Mouse (Mus musculus) kidney, embryonic 15.5 days (tissue): ENCODE results near the gene Znrf1. TPM values are rescaled to one million over a fixed set of nuclear protein-coding genes. Genes with fewer than 3 reads are reported as not detected.
A peak's percentile ranks its signal among the peaks of the same experiment; 100 is the strongest.
"Not testable (repeated sequence)": the region's sequence is repeated elsewhere in the genome, so short reads cannot be mapped to it uniquely, and the experiment has no call there.

Source experiments
- ATAC-seq: fragments of 200-750 bp; cut with Nextera tagmentation; replicated peaks from 2 replicates; pipeline ENCODE4 v1.8.0; 2017; ENCODE audit warnings: moderate TSS enrichment; ENCODE audit not compliant: low FRiP score
- H3K27ac ChIP-seq: fragments of 300-500 bp; sonication (generic); 2 replicates; pipeline ENCODE4 v1.5.1; 2015; ENCODE audit warnings: mild to moderate bottlenecking, inconsistent platforms
- H3K27me3 ChIP-seq: fragments of 300-500 bp; sonication (generic); 2 replicates; pipeline ENCODE4 v1.6.1; 2015; ENCODE audit warnings: inconsistent platforms
- H3K36me3 ChIP-seq: fragments of 300-500 bp; sonication (generic); 2 replicates; pipeline ENCODE4 v1.6.1; 2015; ENCODE audit warnings: inconsistent platforms
- H3K4me1 ChIP-seq: fragments of 300-500 bp; sonication (generic); 2 replicates; pipeline ENCODE4 v1.6.1; 2015; ENCODE audit warnings: inconsistent platforms
- H3K4me2 ChIP-seq: fragments of 300-500 bp; sonication (generic); 2 replicates; pipeline ENCODE4 v1.6.1; 2015; ENCODE audit warnings: moderate library complexity, mild to moderate bottlenecking, inconsistent platforms
- H3K4me3 ChIP-seq: fragments of 300-500 bp; sonication (generic); replicated peaks from 2 replicates; pipeline ENCODE4 v1.5.1; 2015; ENCODE audit warnings: mild to moderate bottlenecking, inconsistent platforms
- H3K9ac ChIP-seq: fragments of 300-500 bp; sonication (generic); 2 replicates; pipeline ENCODE4 v1.6.1; 2015; ENCODE audit warnings: mild to moderate bottlenecking, inconsistent platforms
- H3K9me3 ChIP-seq: fragments of 300-500 bp; sonication (generic); replicated peaks from 2 replicates; pipeline ENCODE4 v1.6.1; 2016; ENCODE audit warnings: inconsistent platforms
- WGBS: fragments of 180-500 bp; shearing (Covaris S2); methylation state at CpG from one replicate; pipeline ENCODE4 v1.1.7; 2015; ENCODE audit warnings: mixed read lengths; 5-methylcytosine and 5-hydroxymethylcytosine counted together
- polyA plus RNA-seq: library from polyadenylated mRNA; unstranded; fragments of >200 nt; fragmentation: Nextera tagmentation; extraction: Ambion mirVana; gene quantifications from 2 replicates; pipeline ENCODE4 v1.2.1, GENCODE M21; 2015

The Znrf1 gene
- 25.2 and 28.6 TPM in 2 replicates for polyA plus RNA-seq

- Histone ChIP-seq H3K9ac (peak within 1 kb of the TSS; percentile 87), H3K27me3 (no peaks in the 10 kb centered on the region), H3K4me1 (peaks cover 36% of the 10 kb centered on the region), H3K27ac (peak within 1 kb of the TSS; percentile 96), H3K9me3 (no peaks in the 10 kb centered on the region), H3K4me3 (peak within 1 kb of the TSS; percentile 93), H3K4me2 (peak within 1 kb of the TSS; percentile 88), H3K36me3 (0 out of 2 replicates have a peak, but pooled peaks cover 5% of the 10 kb centered on the region)
- ATAC-seq = peak; percentile 95
- under 1% methylated on average over 60 of the region's 100 CpGs for WGBS
Measured at GRCm38 (mm10) chr8:111536031-111536977, at the start of gene Znrf1. Gene Znrf1 (plus strand): TSS chr8:111536097.

GRCm38 (mm10) chr8:111490034-111490591 lies 45.8 kb upstream of the Znrf1 start:
- H3K27me3 ChIP-seq = no peaks in the 10 kb centered on the region
- ATAC-seq = peak; percentile 36; the same call in 1 of the 2 replicates
- H3K4me1 ChIP-seq = no peaks in the 10 kb centered on the region
- H3K36me3 ChIP-seq = peaks cover 41% of the 10 kb centered on the region
- H3K4me2 ChIP-seq = no peak overlapping the region
- no peak overlapping the region for H3K9ac ChIP-seq
- no peak overlapping the region for H3K4me3 ChIP-seq
- H3K27ac ChIP-seq = no peak overlapping the region
- WGBS = 56% methylated on average over 10 of the region's 10 CpGs
- no peaks in the 10 kb centered on the region for H3K9me3 ChIP-seq

DNA sequence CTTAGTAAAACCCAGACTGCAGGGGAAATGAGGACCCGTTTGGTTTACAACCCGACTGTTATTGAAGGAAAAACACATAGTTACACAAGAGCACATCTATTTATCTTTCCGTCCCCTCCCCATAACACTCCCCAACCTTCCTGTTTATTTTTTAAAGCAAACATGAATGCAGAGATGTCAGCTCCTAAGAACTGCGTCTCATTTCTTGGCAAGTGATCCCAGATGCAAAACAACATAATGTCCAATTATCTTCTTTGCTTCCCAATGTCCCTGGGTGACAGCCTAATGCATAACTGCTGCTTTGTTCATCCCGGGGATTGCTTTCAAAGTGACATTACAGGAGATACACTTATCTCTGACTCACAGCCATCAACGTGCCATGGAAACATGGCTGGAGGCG lies 44.7 kb upstream of the Znrf1 start:
- no peak overlapping the region for H3K4me3 ChIP-seq
- 73% methylated on average over 7 of the region's 7 CpGs for WGBS
- no peaks in the 10 kb centered on the region for H3K4me1 ChIP-seq
- no peak for ATAC-seq
- H3K27ac ChIP-seq = no peak overlapping the region
- no peak overlapping the region for H3K4me2 ChIP-seq
- no peak overlapping the region for H3K9ac ChIP-seq
- H3K27me3 ChIP-seq = no peaks in the 10 kb centered on the region
- no peaks in the 10 kb centered on the region for H3K9me3 ChIP-seq
- peaks cover 45% of the 10 kb centered on the region for H3K36me3 ChIP-seq

DNA sequence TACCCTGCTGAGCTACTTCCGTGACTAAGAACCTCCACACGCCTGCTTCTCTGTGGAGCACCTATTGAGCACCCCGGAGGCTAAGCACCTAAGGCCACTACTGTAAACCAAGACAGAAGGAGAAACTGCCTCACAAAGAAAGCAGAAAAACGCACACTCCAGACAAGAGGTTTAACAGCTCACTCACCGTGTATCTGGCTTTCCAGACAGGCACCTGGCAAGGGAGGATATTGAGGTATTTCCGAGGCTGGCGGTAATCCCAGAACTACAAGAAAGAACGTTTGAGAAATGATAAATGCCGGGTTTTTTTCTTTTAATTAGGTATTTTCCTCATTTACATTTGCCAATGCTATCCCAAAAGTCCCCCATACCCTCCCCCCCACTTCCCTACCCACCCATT lies 43.4 kb upstream of the Znrf1 start:
- no peaks in the 10 kb centered on the region for H3K27me3 ChIP-seq
- no peak overlapping the region for H3K9ac ChIP-seq
- H3K4me3 ChIP-seq = no peak overlapping the region
- no peaks in the 10 kb centered on the region for H3K9me3 ChIP-seq
- no peak overlapping the region for H3K4me2 ChIP-seq
- no peak for ATAC-seq
- peaks cover 41% of the 10 kb centered on the region for H3K36me3 ChIP-seq
- WGBS = 87% methylated on average over 9 of the region's 9 CpGs
- H3K27ac ChIP-seq = no peak overlapping the region
- no peaks in the 10 kb centered on the region for H3K4me1 ChIP-seq

DNA sequence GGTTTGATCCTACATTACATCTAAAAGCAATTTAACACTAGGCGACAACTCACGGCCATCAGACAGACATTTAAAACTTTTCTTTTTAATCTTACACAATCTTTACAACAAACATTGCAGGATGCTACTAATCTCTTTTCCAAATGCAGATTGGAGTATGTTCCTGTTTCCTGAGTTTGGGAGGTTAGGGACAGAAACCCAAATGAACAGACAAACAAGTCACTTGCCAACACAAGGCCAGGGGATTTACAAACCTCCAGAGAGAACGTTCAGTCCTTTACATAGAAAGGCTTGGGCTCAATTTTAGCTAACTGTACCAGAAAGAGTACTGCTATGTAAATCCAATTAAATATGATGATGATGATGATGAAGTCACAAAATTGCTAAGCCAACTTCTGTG lies 42.7 kb upstream of the Znrf1 start:
- no peak for ATAC-seq
- no peak overlapping the region for H3K9ac ChIP-seq
- H3K4me3 ChIP-seq = no peak overlapping the region

DNA sequence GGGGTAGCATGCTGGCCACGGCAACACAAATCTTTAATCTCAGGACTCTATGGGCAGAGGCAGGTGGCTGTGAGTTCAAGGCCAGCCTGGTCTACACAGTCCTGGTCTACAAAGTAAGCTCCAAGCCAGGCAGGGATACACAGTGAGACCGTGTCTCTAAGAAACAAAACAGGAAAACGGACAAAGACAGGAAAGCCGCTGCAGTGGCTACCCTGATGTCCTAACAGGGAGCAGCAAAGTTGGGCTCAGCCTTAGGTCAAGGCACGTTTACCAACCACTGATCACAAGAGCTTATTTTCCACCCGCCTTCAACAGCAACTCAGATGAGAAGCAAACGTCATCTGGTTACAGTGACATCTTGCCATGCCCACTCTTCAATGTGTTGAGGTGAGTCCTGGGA lies 39.6 kb upstream of the Znrf1 start:
- Histone ChIP-seq H3K27ac (no peak overlapping the region), H3K9ac (no peak overlapping the region), H3K4me1 (peaks cover 2% of the 10 kb centered on the region; the same call in 1 of the 2 replicates), H3K27me3 (no peaks in the 10 kb centered on the region), H3K36me3 (peaks cover 66% of the 10 kb centered on the region), H3K9me3 (no peaks in the 10 kb centered on the region), H3K4me2 (no peak overlapping the region), H3K4me3 (no peak overlapping the region)
- WGBS = 79% methylated on average over 7 of the region's 7 CpGs
- ATAC-seq = no peak

More for the DNA sequence above, 42.7 kb upstream of the Znrf1 start:
- no peaks in the 10 kb centered on the region for H3K27me3 ChIP-seq
- no peaks in the 10 kb centered on the region for H3K9me3 ChIP-seq
- no peak overlapping the region for H3K4me2 ChIP-seq
- no peaks in the 10 kb centered on the region for H3K4me1 ChIP-seq
- H3K36me3 ChIP-seq = peaks cover 44% of the 10 kb centered on the region
- H3K27ac ChIP-seq = no peak overlapping the region
- 95% methylated on average over 3 of the region's 3 CpGs for WGBS

GRCm38 (mm10) chr8:111498249-111498648 lies 37.6 kb upstream of the Znrf1 start:
- not testable (repeated sequence) for H3K27ac ChIP-seq, H3K27me3 ChIP-seq, ATAC-seq, H3K9me3 ChIP-seq, H3K4me3 ChIP-seq, H3K4me2 ChIP-seq, H3K9ac ChIP-seq
- 73% methylated on average over 6 of the region's 6 CpGs for WGBS
- Histone ChIP-seq H3K4me1 (peaks cover 14% of the 10 kb centered on the region), H3K36me3 (peaks cover 54% of the 10 kb centered on the region)

DNA sequence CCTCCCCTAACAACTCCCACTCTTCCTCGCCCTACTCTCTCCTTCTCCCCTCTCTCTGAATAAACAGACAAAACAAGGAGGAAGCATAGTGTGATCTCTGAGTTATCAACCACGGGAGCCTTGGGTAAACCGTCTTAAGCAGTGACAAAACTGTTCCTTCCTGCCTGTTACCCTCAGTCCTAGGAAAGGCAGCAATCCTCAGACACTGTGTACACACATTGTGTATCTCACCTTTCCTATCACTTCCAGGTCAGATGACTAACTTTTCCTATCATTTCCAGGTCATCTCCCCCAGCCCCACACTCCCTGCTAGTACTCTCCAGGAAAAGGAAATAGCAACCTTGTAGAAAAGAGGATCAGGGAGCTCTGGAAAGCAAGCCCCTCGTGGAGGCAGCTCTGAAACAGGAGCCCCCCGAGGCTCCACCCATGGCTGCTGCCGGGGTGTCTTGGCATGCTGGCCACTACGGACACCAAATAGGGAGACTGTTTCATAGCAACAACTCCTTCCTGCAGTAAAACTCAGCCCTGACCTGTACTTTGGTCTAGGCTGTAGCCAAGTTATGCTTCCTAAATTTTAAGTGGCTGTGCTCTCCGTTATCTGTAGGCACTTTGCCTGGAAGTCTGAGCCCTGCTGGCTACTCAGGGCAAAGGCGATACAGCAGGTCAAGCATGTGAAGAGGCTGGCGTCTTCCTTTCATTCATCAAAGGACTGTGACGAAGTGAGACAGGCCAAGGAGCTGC lies 34.0 kb upstream of the Znrf1 start:
- WGBS = 26% methylated on average over 11 of the region's 11 CpGs
- H3K4me1 ChIP-seq = peaks cover 14% of the 10 kb centered on the region
- H3K27me3 ChIP-seq = no peaks in the 10 kb centered on the region
- H3K9ac ChIP-seq = no peak overlapping the region
- H3K9me3 ChIP-seq = no peaks in the 10 kb centered on the region
- peak; percentile 25; the same call in 1 of the 2 replicates for ATAC-seq
- H3K4me2 ChIP-seq = 0 out of 2 replicates have a peak overlapping the region, but pooled peaks have one; percentile 12
- no peak overlapping the region for H3K4me3 ChIP-seq
- H3K36me3 ChIP-seq = peaks cover 33% of the 10 kb centered on the region
- H3K27ac ChIP-seq = peak overlapping the region; percentile 6

DNA sequence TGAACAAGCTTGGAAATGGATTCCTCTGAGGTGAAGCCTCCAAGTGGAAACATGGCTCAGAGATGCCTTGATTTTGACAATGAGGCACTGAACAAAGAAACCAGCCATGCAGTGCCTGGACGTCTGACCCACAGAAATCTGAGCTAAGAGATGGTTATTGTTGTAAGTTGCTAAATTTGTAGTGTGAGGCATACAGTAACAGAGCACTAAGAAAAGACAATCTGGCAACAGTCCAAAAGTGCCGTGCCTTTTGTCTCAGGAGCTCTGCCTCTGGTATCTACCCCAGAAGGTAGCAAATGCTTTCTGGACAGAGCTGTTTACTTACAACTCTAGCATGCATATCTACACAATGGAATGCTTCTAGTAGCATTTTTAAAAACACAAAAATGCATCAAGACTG lies 27.3 kb upstream of the Znrf1 start:
- Histone ChIP-seq H3K27ac (peak overlapping the region; percentile 29; the same call in 1 of the 2 replicates), H3K36me3 (0 out of 2 replicates have a peak, but pooled peaks cover 5% of the 10 kb centered on the region), H3K9ac (no peak overlapping the region), H3K9me3 (no peaks in the 10 kb centered on the region), H3K4me3 (no peak overlapping the region), H3K4me1 (peaks cover 16% of the 10 kb centered on the region; the same call in 1 of the 2 replicates), H3K27me3 (no peaks in the 10 kb centered on the region), H3K4me2 (no peak overlapping the region)
- no peak for ATAC-seq
- WGBS = 23% methylated on average over 2 of the region's 2 CpGs

DNA sequence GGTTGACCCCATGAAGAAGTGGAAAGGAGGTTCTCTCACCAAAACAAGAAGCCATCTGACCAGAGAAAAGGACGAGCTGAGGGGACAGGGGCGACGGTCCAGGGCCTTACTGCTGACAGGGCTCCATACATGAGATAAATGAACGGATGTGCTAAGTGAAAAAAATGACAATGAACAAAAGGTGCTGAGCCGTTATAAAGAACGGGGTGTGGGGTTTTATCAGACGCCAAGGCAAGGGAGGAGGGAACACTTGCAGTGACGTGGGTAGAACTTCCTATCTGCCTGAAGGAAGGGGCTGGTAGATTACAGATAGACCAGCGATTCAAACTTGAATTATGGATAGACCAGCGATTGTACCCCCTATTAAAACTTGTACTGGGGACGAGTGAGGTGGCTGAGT lies 26.6 kb upstream of the Znrf1 start:
- H3K27me3 ChIP-seq = no peaks in the 10 kb centered on the region
- no peaks in the 10 kb centered on the region for H3K36me3 ChIP-seq
- WGBS = 78% methylated on average over 11 of the region's 11 CpGs
- no peaks in the 10 kb centered on the region for H3K9me3 ChIP-seq
- H3K4me2 ChIP-seq = no peak overlapping the region
- H3K4me3 ChIP-seq = no peak overlapping the region
- H3K27ac ChIP-seq = peak overlapping the region; percentile 29; the same call in 1 of the 2 replicates
- no peak for ATAC-seq
- peaks cover 16% of the 10 kb centered on the region; the same call in 1 of the 2 replicates for H3K4me1 ChIP-seq
- no peak overlapping the region for H3K9ac ChIP-seq

DNA sequence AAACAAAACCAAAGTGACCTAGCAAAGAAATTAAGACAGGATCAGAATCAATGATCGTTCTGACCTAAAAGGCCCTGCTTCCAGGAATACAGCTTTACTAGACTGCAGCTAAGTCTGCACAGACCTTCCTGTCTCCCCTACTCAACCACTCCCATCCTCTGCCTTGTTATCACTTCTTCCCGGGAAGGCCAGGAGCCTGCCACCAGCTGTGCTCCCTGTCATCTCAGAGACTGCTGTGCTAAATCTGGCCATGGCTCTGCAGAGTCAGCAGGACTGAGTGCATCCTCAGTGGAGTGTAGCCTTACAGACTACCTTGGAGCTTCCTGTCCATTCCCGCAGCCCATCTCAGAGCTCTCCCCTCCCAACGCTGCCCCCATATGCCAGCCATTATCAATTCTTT lies 25.5 kb upstream of the Znrf1 start:
- no peak overlapping the region for H3K9ac ChIP-seq
- 0 out of 2 replicates have a peak overlapping the region, but pooled peaks have one; percentile 10 for H3K27ac ChIP-seq
- no peak overlapping the region for H3K4me3 ChIP-seq
- H3K36me3 ChIP-seq = peaks cover 2% of the 10 kb centered on the region; the same call in 1 of the 2 replicates
- WGBS = 45% methylated on average over 4 of the region's 4 CpGs
- no peaks in the 10 kb centered on the region for H3K27me3 ChIP-seq
- ATAC-seq = peak; percentile 29; the same call in 1 of the 2 replicates
- no peak overlapping the region for H3K4me2 ChIP-seq
- H3K4me1 ChIP-seq = peaks cover 16% of the 10 kb centered on the region; the same call in 1 of the 2 replicates
- H3K9me3 ChIP-seq = no peaks in the 10 kb centered on the region
